Mouse (Mus musculus): ENCODE results near the gene Gch1. TPM values are rescaled to one million over a fixed set of nuclear protein-coding genes. Genes with fewer than 3 reads are reported as not detected.

Gene Gch1
- polyA plus RNA-seq, 1 experiment, result 4.1 TPM

GRCm38 (mm10) chr14:47221567-47221966 is 32.4 kb upstream of the Gch1 start:
- Histone ChIP-seq H3K4me3 (ENCODE audit: low read depth, low read length) (no peak overlapping the region), H3K9ac (ENCODE audit: low read depth, poor library complexity, severe bottlenecking) (no peak overlapping the region), H3K27me3 (ENCODE audit: control insufficient read depth, insufficient read depth, low read length, poor library complexity, severe bottlenecking) (no peaks in the 10 kb centered on the region), H3K4me1 (ENCODE audit: control insufficient read depth, insufficient read depth, low read length) (no peaks in the 10 kb centered on the region), H3K36me3 (ENCODE audit: control insufficient read depth, insufficient read depth, low read length, poor library complexity, severe bottlenecking) (no peaks in the 10 kb centered on the region), H3K27ac (ENCODE audit: insufficient read depth, low read length) (no peak overlapping the region), H3K9me3 (replicated peaks; ENCODE audit: control insufficient read depth, insufficient read depth, low read length, poor library complexity, severe bottlenecking) (no peaks in the 10 kb centered on the region)
- no peak for TF ChIP-seq EP300 (IDR thresholded peaks at IDR 0.05; ENCODE audit: insufficient read depth, low read depth, low read length)
- TF ChIP-seq CTCF (IDR thresholded peaks at IDR 0.05; ENCODE audit: low read depth, low read length), result no peak
- no peak for TF ChIP-seq POLR2A (IDR thresholded peaks at IDR 0.05; ENCODE audit: insufficient read depth, low read length)

GRCm38 (mm10) chr14:47220231-47221025 is 31.2 kb upstream of the Gch1 start:
- H3K9ac ChIP-seq (ENCODE audit: low read depth, poor library complexity, severe bottlenecking), result no peak overlapping the region
- no peaks in the 10 kb centered on the region for H3K36me3 ChIP-seq (ENCODE audit: control insufficient read depth, insufficient read depth, low read length, poor library complexity, severe bottlenecking)
- H3K4me3 ChIP-seq (ENCODE audit: low read depth, low read length), result no peak overlapping the region
- H3K9me3 ChIP-seq (replicated peaks; ENCODE audit: control insufficient read depth, insufficient read depth, low read length, poor library complexity, severe bottlenecking), result no peaks in the 10 kb centered on the region
- H3K27me3 ChIP-seq (ENCODE audit: control insufficient read depth, insufficient read depth, low read length, poor library complexity, severe bottlenecking), result no peaks in the 10 kb centered on the region
- TF ChIP-seq POLR2A (IDR thresholded peaks at IDR 0.05; ENCODE audit: insufficient read depth, low read length), result no peak
- TF ChIP-seq EP300 (IDR thresholded peaks at IDR 0.05; ENCODE audit: insufficient read depth, low read depth, low read length), result no peak
- no peak for TF ChIP-seq CTCF (IDR thresholded peaks at IDR 0.05; ENCODE audit: low read depth, low read length)
- H3K27ac ChIP-seq (ENCODE audit: insufficient read depth, low read length), result no peak overlapping the region
- no peaks in the 10 kb centered on the region for H3K4me1 ChIP-seq (ENCODE audit: control insufficient read depth, insufficient read depth, low read length)

GRCm38 (mm10) chr14:47218766-47219606 is 29.8 kb upstream of the Gch1 start:
- Histone ChIP-seq H3K9ac (ENCODE audit: low read depth, poor library complexity, severe bottlenecking) (no peak overlapping the region), H3K9me3 (replicated peaks; ENCODE audit: control insufficient read depth, insufficient read depth, low read length, poor library complexity, severe bottlenecking) (no peaks in the 10 kb centered on the region), H3K27ac (ENCODE audit: insufficient read depth, low read length) (no peak overlapping the region), H3K4me3 (ENCODE audit: low read depth, low read length) (no peak overlapping the region), H3K4me1 (ENCODE audit: control insufficient read depth, insufficient read depth, low read length) (no peaks in the 10 kb centered on the region), H3K27me3 (ENCODE audit: control insufficient read depth, insufficient read depth, low read length, poor library complexity, severe bottlenecking) (no peaks in the 10 kb centered on the region), H3K36me3 (ENCODE audit: control insufficient read depth, insufficient read depth, low read length, poor library complexity, severe bottlenecking) (no peaks in the 10 kb centered on the region)
- TF ChIP-seq POLR2A (IDR thresholded peaks at IDR 0.05; ENCODE audit: insufficient read depth, low read length) (no peak), EP300 (IDR thresholded peaks at IDR 0.05; ENCODE audit: insufficient read depth, low read depth, low read length) (no peak), CTCF (IDR thresholded peaks at IDR 0.05; ENCODE audit: low read depth, low read length) (no peak)

GRCm38 (mm10) chr14:47216541-47216940 is 27.3 kb upstream of the Gch1 start:
- no peaks in the 10 kb centered on the region for H3K9me3 ChIP-seq (replicated peaks; ENCODE audit: control insufficient read depth, insufficient read depth, low read length, poor library complexity, severe bottlenecking)
- H3K9ac ChIP-seq (ENCODE audit: low read depth, poor library complexity, severe bottlenecking), result no peak overlapping the region
- H3K27me3 ChIP-seq (ENCODE audit: control insufficient read depth, insufficient read depth, low read length, poor library complexity, severe bottlenecking), result no peaks in the 10 kb centered on the region
- no peak overlapping the region for H3K4me3 ChIP-seq (ENCODE audit: low read depth, low read length)
- no peaks in the 10 kb centered on the region for H3K36me3 ChIP-seq (ENCODE audit: control insufficient read depth, insufficient read depth, low read length, poor library complexity, severe bottlenecking)
- H3K27ac ChIP-seq (ENCODE audit: insufficient read depth, low read length), result no peak overlapping the region
- TF ChIP-seq CTCF (IDR thresholded peaks at IDR 0.05; ENCODE audit: low read depth, low read length) (no peak), EP300 (IDR thresholded peaks at IDR 0.05; ENCODE audit: insufficient read depth, low read depth, low read length) (no peak), POLR2A (IDR thresholded peaks at IDR 0.05; ENCODE audit: insufficient read depth, low read length) (no peak)
- no peaks in the 10 kb centered on the region for H3K4me1 ChIP-seq (ENCODE audit: control insufficient read depth, insufficient read depth, low read length)

- TF ChIP-seq CTCF (IDR thresholded peaks at IDR 0.05; ENCODE audit: low read depth, low read length), result no peak
- TF ChIP-seq POLR2A (IDR thresholded peaks at IDR 0.05; ENCODE audit: insufficient read depth, low read length), result no peak
- TF ChIP-seq EP300 (IDR thresholded peaks at IDR 0.05; ENCODE audit: insufficient read depth, low read depth, low read length), result no peak
- Histone ChIP-seq H3K36me3 (ENCODE audit: control insufficient read depth, insufficient read depth, low read length, poor library complexity, severe bottlenecking) (no peaks in the 10 kb centered on the region), H3K27me3 (ENCODE audit: control insufficient read depth, insufficient read depth, low read length, poor library complexity, severe bottlenecking) (no peaks in the 10 kb centered on the region), H3K27ac (ENCODE audit: insufficient read depth, low read length) (no peak overlapping the region), H3K9me3 (replicated peaks; ENCODE audit: control insufficient read depth, insufficient read depth, low read length, poor library complexity, severe bottlenecking) (no peaks in the 10 kb centered on the region), H3K4me3 (ENCODE audit: low read depth, low read length) (no peak overlapping the region), H3K4me1 (ENCODE audit: control insufficient read depth, insufficient read depth, low read length) (no peaks in the 10 kb centered on the region), H3K9ac (ENCODE audit: low read depth, poor library complexity, severe bottlenecking) (no peak overlapping the region)
Measured at GRCm38 (mm10) chr14:47214367-47214766, 25.2 kb upstream of the Gch1 start.

GRCm38 (mm10) chr14:47213305-47213704 is 24.1 kb upstream of the Gch1 start:
- H3K36me3 ChIP-seq (ENCODE audit: control insufficient read depth, insufficient read depth, low read length, poor library complexity, severe bottlenecking), result no peaks in the 10 kb centered on the region
- H3K9me3 ChIP-seq (replicated peaks; ENCODE audit: control insufficient read depth, insufficient read depth, low read length, poor library complexity, severe bottlenecking), result no peaks in the 10 kb centered on the region
- H3K4me1 ChIP-seq (ENCODE audit: control insufficient read depth, insufficient read depth, low read length), result no peaks in the 10 kb centered on the region
- no peak overlapping the region for H3K9ac ChIP-seq (ENCODE audit: low read depth, poor library complexity, severe bottlenecking)
- no peak overlapping the region for H3K27ac ChIP-seq (ENCODE audit: insufficient read depth, low read length)
- TF ChIP-seq EP300 (IDR thresholded peaks at IDR 0.05; ENCODE audit: insufficient read depth, low read depth, low read length), result no peak
- no peak for TF ChIP-seq POLR2A (IDR thresholded peaks at IDR 0.05; ENCODE audit: insufficient read depth, low read length)
- TF ChIP-seq CTCF (IDR thresholded peaks at IDR 0.05; ENCODE audit: low read depth, low read length), result no peak
- H3K4me3 ChIP-seq (ENCODE audit: low read depth, low read length), result no peak overlapping the region
- H3K27me3 ChIP-seq (ENCODE audit: control insufficient read depth, insufficient read depth, low read length, poor library complexity, severe bottlenecking), result no peaks in the 10 kb centered on the region

Measured in ES-Bruce4 (cell line).